Mouse (Mus musculus) heart, postnatal 14 days (tissue): ENCODE results near the gene Arhgap10. TPM values are rescaled to one million over a fixed set of nuclear protein-coding genes. Genes with fewer than 3 reads are reported as not detected.

Experiments used
- total RNA-seq, 2 experiments: library from RNA; stranded (reverse); gene quantifications; 2 replicates each; pipeline ENCODE4 v1.2.3; 2021

The Arhgap10 gene
- total RNA-seq, 2 experiments from 2014 or later: 48.6 to 52.5 TPM

Other genes starting within 250 kb of the Arhgap10 start
- 10 to 100 TPM; 14.8 to 15.9 TPM for gene Prmt9, start 31.4 kb upstream of the Arhgap10 start, total RNA-seq
- 10 to 100 TPM; 14.4 to 15.4 TPM for gene Tmem184c, start 92.7 kb upstream of the Arhgap10 start, total RNA-seq
- gene Ednra, start 206.5 kb upstream of the Arhgap10 start, total RNA-seq: 10 to 100 TPM; 57.6 to 64.8 TPM